ENCODE assay signal across 8 mouse cellular contexts in the genomic region with DNA sequence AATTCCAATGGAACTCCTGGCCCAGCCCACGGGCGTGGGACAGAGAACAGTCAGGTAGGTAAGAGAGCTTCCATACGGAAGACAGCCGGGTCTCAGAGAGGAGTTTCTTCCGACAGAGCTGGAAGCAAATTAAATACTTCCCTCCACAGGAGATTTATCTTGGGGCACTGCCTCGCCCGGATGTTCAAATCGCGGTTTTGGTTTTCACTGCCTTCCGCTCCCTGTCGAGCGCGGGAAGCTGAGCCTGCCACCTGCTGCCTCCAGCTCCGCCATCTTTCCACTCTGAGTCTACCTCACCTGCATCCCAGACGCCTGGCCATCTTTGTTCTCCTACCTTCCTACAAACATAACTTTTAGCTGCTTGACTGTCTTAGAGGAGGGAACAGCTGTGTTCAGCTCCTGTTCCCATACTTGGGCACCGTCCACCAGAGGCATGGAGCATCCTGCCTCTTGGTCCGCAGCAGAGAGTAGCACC. TPM values are rescaled to one million over a fixed set of nuclear protein-coding genes. Genes with fewer than 3 reads are reported as not detected.
A peak's percentile ranks its signal among the peaks of the same experiment; 100 is the strongest.
DNase-seq lines count a peak whose midpoint lies in the region; ATAC-seq and TF ChIP-seq lines count a peak whose summit lies in the region.

No protein-coding gene starts in this region.

- WGBS in heart, embryonic 12.5 days, result 5% methylated on average over 17 of the region's 17 CpGs
- WGBS in kidney, postnatal 0 days, result 7% methylated on average over 17 of the region's 17 CpGs

- no peaks in the 10 kb centered on the region for H3K9me3 ChIP-seq in G1E (replicated peaks)
- no peaks in the 10 kb centered on the region for H3K9me3 ChIP-seq in heart, embryonic 12.5 days (replicated peaks)
- H3K9me3 ChIP-seq in kidney, postnatal 0 days (replicated peaks; ENCODE audit: low read length), result no peaks in the 10 kb centered on the region

- no peak for TF ChIP-seq CTCF in G1E (IDR thresholded peaks at IDR 0.05; ENCODE audit: low read depth, low read length)
- TF ChIP-seq CTCF in kidney, postnatal 0 days (IDR thresholded peaks at IDR 0.05; ENCODE audit: low read depth), result no peak

- DNase-seq in B cell, adult 2 months, result peak; percentile 69 to 70
- DNase-seq in G1E (ENCODE audit: low spot score), result peak; percentile 52
- DNase-seq in kidney, postnatal 0 days (ENCODE audit: low spot score), result peak; percentile 56
- peak; percentile 46 for DNase-seq in lung, postnatal 14 days
- DNase-seq in retina, postnatal 1 day, result peak; percentile 57
- peak; percentile 81 to 88 for DNase-seq in thymus, postnatal 36 days

- H3K9ac ChIP-seq in heart, embryonic 12.5 days, result peak overlapping the region; percentile 94
- peak overlapping the region; percentile 96 for H3K9ac ChIP-seq in kidney, postnatal 0 days (ENCODE audit: low read depth, low read length)

- ATAC-seq in G1E (ENCODE audit: extremely low read depth, insufficient number of reproducible peaks, low FRiP score, poor library complexity, severe bottlenecking), result peak; percentile 36; the same call in 1 of the 2 replicates
- ATAC-seq in common myeloid progenitor, adult 5-6 weeks (replicated peaks; ENCODE audit: low read depth, poor library complexity, severe bottlenecking), result peak; percentile 66
- peak; percentile 7; the same call in 1 of the 2 replicates for ATAC-seq in heart, embryonic 12.5 days (ENCODE audit: insufficient number of reproducible peaks, low FRiP score)
- peak; percentile 12; the same call in 1 of the 2 replicates for ATAC-seq in kidney, postnatal 0 days (replicated peaks; ENCODE audit: low FRiP score, low read depth)

- H3K36me3 ChIP-seq in G1E (replicated peaks), result peaks cover 27% of the 10 kb centered on the region
- peaks cover 10% of the 10 kb centered on the region for H3K36me3 ChIP-seq in heart, embryonic 12.5 days
- H3K36me3 ChIP-seq in kidney, postnatal 0 days (ENCODE audit: insufficient read depth, low read length), result no peaks in the 10 kb centered on the region

- H3K4me3 ChIP-seq in G1E (ENCODE audit: low read depth, low read length), result peak overlapping the region; percentile 99
- H3K4me3 ChIP-seq in heart, embryonic 12.5 days, result peak overlapping the region; percentile 90
- H3K4me3 ChIP-seq in kidney, postnatal 0 days (replicated peaks; ENCODE audit: low read depth, low read length), result peak overlapping the region; percentile 97

- H3K27me3 ChIP-seq in G1E (ENCODE audit: insufficient read depth, low read length), result no peaks in the 10 kb centered on the region
- no peaks in the 10 kb centered on the region for H3K27me3 ChIP-seq in heart, embryonic 12.5 days (replicated peaks)
- H3K27me3 ChIP-seq in kidney, postnatal 0 days (ENCODE audit: insufficient read depth, low read length), result no peaks in the 10 kb centered on the region

- H3K4me2 ChIP-seq in heart, embryonic 12.5 days, result peak overlapping the region; percentile 95
- H3K4me2 ChIP-seq in kidney, postnatal 0 days (ENCODE audit: low read length), result peak overlapping the region; percentile 68

- peaks cover 50% of the 10 kb centered on the region for H3K4me1 ChIP-seq in G1E (ENCODE audit: insufficient read depth, low read depth, low read length)
- H3K4me1 ChIP-seq in heart, embryonic 12.5 days (replicated peaks), result peaks cover 30% of the 10 kb centered on the region
- H3K4me1 ChIP-seq in kidney, postnatal 0 days (replicated peaks; ENCODE audit: insufficient read depth, low read length), result no peaks in the 10 kb centered on the region; the same call in 1 of the 2 replicates

- H3K27ac ChIP-seq in heart, embryonic 12.5 days (ENCODE audit: poor library complexity, severe bottlenecking), result peak overlapping the region; percentile 75
- H3K27ac ChIP-seq in kidney, postnatal 0 days, result peak overlapping the region; percentile 85

RNA-seq across cellular contexts. Expression of a gene that starts 16.5 kb away (rescaled TPM):
- total RNA-seq in G1E (2014; fragmentation: Nextera tagmentation) (202 and 209 TPM in 2 replicates), G1E (2017) (192 and 214 TPM in 2 replicates)
- polyA plus RNA-seq in G1E (2012), result 132 and 176 TPM in 2 replicates
- 114 and 130 TPM in 2 replicates for total RNA-seq in common myeloid progenitor, adult 5-6 weeks (2017)
- polyA plus RNA-seq in heart, embryonic 12.5 days (2016; fragmentation: Nextera tagmentation; extraction: Ambion mirVana), result 17.6 and 17.8 TPM in 2 replicates
- polyA plus RNA-seq in kidney, postnatal 0 days (2015; fragmentation: Nextera tagmentation; extraction: Ambion mirVana), result 10.4 and 11.2 TPM in 2 replicates

Comparison
In these comparisons a context has a peak if more than half of its experiments do, and no peak if none do; other contexts are left out.
1. Peak in every context shown above with its lines: DNase-seq, ATAC-seq, H3K4me3 ChIP-seq and H3K27ac ChIP-seq.
2. ATAC-seq: peak in every context shown above with its lines; median percentile 66 in common myeloid progenitor, adult 5-6 weeks; 36 in G1E; 12 in kidney, postnatal 0 days; 7 in heart, embryonic 12.5 days.